Mouse (Mus musculus) embryonic facial prominence, embryonic 13.5 days (tissue): ENCODE results near the gene Olfr1047. TPM values are rescaled to one million over a fixed set of nuclear protein-coding genes. Genes with fewer than 3 reads are reported as not detected.

Source experiments
- polyA plus RNA-seq: library from polyadenylated mRNA; unstranded; fragments of >200 nt; fragmentation: Nextera tagmentation; extraction: Ambion mirVana; gene quantifications from 2 replicates; pipeline ENCODE4 v1.2.1, GENCODE M21; 2015

Gene Olfr1047
- polyA plus RNA-seq, 1 experiment from 2014 or later = not detected

Other genes starting within 250 kb of the Olfr1047 start
- not detected in 2 replicates for gene Olfr1031, start 241.1 kb downstream of the Olfr1047 start, polyA plus RNA-seq
- not detected in 2 replicates for gene Olfr1032, start 225.9 kb downstream of the Olfr1047 start, polyA plus RNA-seq
- 0.41 and 0.43 TPM in 2 replicates for gene Olfr1033, start 210.8 kb downstream of the Olfr1047 start, polyA plus RNA-seq
- gene Olfr1034, start 185.5 kb downstream of the Olfr1047 start, polyA plus RNA-seq = not detected in 2 replicates
- 0.06 TPM in 1 of 2 replicates, not detected in the other for gene Olfr1036, start 157.4 kb downstream of the Olfr1047 start, polyA plus RNA-seq
- gene Olfr1037, start 144.0 kb downstream of the Olfr1047 start, polyA plus RNA-seq = not detected in 2 replicates
- 0.08 TPM in 1 of 2 replicates, not detected in the other for gene Olfr1039, start 95.5 kb downstream of the Olfr1047 start, polyA plus RNA-seq
- not detected in 2 replicates for gene Olfr1040, start 84.7 kb downstream of the Olfr1047 start, polyA plus RNA-seq
- not detected in 2 replicates for gene Olfr1042, start 69.6 kb downstream of the Olfr1047 start, polyA plus RNA-seq
- 0.18 TPM in 1 of 2 replicates, not detected in the other for gene Olfr1043, start 63.9 kb downstream of the Olfr1047 start, polyA plus RNA-seq
- gene Olfr1044, start 53.6 kb downstream of the Olfr1047 start, polyA plus RNA-seq = not detected in 2 replicates
- gene Olfr52, start 45.7 kb downstream of the Olfr1047 start, polyA plus RNA-seq = not detected in 2 replicates
- not detected in 2 replicates for gene Olfr1045, start 28.4 kb downstream of the Olfr1047 start, polyA plus RNA-seq
- gene Olfr1046, start 12.1 kb downstream of the Olfr1047 start, polyA plus RNA-seq = not detected in 2 replicates
- not detected in 2 replicates for gene Olfr1048, start 8.9 kb upstream of the Olfr1047 start, polyA plus RNA-seq
- gene Olfr1049, start 26.9 kb upstream of the Olfr1047 start, polyA plus RNA-seq = not detected in 2 replicates
- not detected in 2 replicates for gene Olfr1051, start 47.7 kb upstream of the Olfr1047 start, polyA plus RNA-seq
- not detected in 2 replicates for gene Olfr1052, start 61.1 kb upstream of the Olfr1047 start, polyA plus RNA-seq
- not detected in 2 replicates for gene Olfr1053, start 83.9 kb upstream of the Olfr1047 start, polyA plus RNA-seq
- gene Olfr1054, start 104.0 kb upstream of the Olfr1047 start, polyA plus RNA-seq = not detected in 2 replicates
- not detected in 2 replicates for gene Olfr1055, start 118.9 kb upstream of the Olfr1047 start, polyA plus RNA-seq
- not detected in 2 replicates for gene Olfr1056, start 131.1 kb upstream of the Olfr1047 start, polyA plus RNA-seq
- gene Olfr1057, start 147.0 kb upstream of the Olfr1047 start, polyA plus RNA-seq = not detected in 2 replicates
- gene Olfr1058, start 157.2 kb upstream of the Olfr1047 start, polyA plus RNA-seq = 0.30 TPM in 1 of 2 replicates, not detected in the other
- not detected in 2 replicates for gene Olfr1061, start 182.6 kb upstream of the Olfr1047 start, polyA plus RNA-seq
- not detected in 2 replicates for gene Olfr1062, start 195.3 kb upstream of the Olfr1047 start, polyA plus RNA-seq
- not detected in 2 replicates for gene Olfr1065, start 219.2 kb upstream of the Olfr1047 start, polyA plus RNA-seq
- not detected in 2 replicates for gene Olfr1066, start 224.9 kb upstream of the Olfr1047 start, polyA plus RNA-seq